Mouse (Mus musculus) midbrain, postnatal 0 days (tissue): ENCODE measurements at regions not wholly inside any gene's neighbourhood (a gene's known extent, or its start where the extent isn't known, plus 50 kb on each side); places are given as distances from the start of the nearest gene placed in this dataset.
A peak's percentile ranks its signal among the peaks of the same experiment; 100 is the strongest.

Experiments
- ATAC-seq: fragments of 200-750 bp; cut with Nextera tagmentation; 2 replicates; pipeline ENCODE4 v1.8.0; 2017; ENCODE audit warnings: moderate number of reproducible peaks, mild to moderate bottlenecking, moderate TSS enrichment, moderate library complexity; ENCODE audit not compliant: low FRiP score
- DNase-seq: peaks from one replicate; pipeline ENCODE4 v3.0.0-alpha.2; 2015; ENCODE audit warnings: low spot score
- H3K27ac ChIP-seq: fragments of 300-500 bp; sonication (generic); 2 replicates; pipeline ENCODE4 v1.5.1; 2014; ENCODE audit warnings: low read depth, mild to moderate bottlenecking, low read length, mixed read lengths
- H3K27me3 ChIP-seq: fragments of 300-500 bp; sonication (generic); 2 replicates; pipeline ENCODE4 v1.6.1; 2014; ENCODE audit warnings: low read length, control low read depth, mixed read lengths; ENCODE audit not compliant: insufficient read depth
- H3K36me3 ChIP-seq: fragments of 300-500 bp; sonication (generic); 2 replicates; pipeline ENCODE4 v1.6.1; 2014; ENCODE audit warnings: low read length, control low read depth, mixed read lengths; ENCODE audit not compliant: insufficient read depth
- H3K4me1 ChIP-seq: fragments of 300-500 bp; sonication (generic); 2 replicates; pipeline ENCODE4 v1.6.1; 2014; ENCODE audit warnings: mild to moderate bottlenecking, control low read depth, antibody characterized with exemption, low read length, mixed read lengths; ENCODE audit not compliant: insufficient read depth
- H3K4me2 ChIP-seq: fragments of 300-500 bp; sonication (generic); 2 replicates; pipeline ENCODE4 v1.6.1; 2014; ENCODE audit warnings: low read depth, mild to moderate bottlenecking, low read length, mixed read lengths; ENCODE audit not compliant: poor library complexity, severe bottlenecking
- H3K4me3 ChIP-seq: fragments of 300-500 bp; sonication (generic); 2 replicates; pipeline ENCODE4 v1.5.1; 2014; ENCODE audit warnings: low read depth, mild to moderate bottlenecking, low read length, moderate library complexity
- H3K9ac ChIP-seq: fragments of 300-500 bp; sonication (generic); replicated peaks from 2 replicates; pipeline ENCODE4 v1.6.1; 2014; ENCODE audit warnings: mild to moderate bottlenecking, low read length, moderate library complexity, mixed read lengths; ENCODE audit not compliant: poor library complexity, severe bottlenecking
- H3K9me3 ChIP-seq: fragments of 300-500 bp; sonication (generic); 2 replicates; pipeline ENCODE4 v1.6.1; 2016; ENCODE audit warnings: low read length, control low read depth
- CTCF ChIP-seq: IDR thresholded peaks from 2 replicates; pipeline ENCODE4 v1.5.1; 2016; ENCODE audit warnings: antibody characterized with exemption, mild to moderate bottlenecking
- WGBS: fragments of 180-500 bp; shearing (Covaris S2); extraction: QIAGEN DNeasy Blood & Tissue Kit; methylation state at CpG from one replicate; pipeline ENCODE4 v1.1.7; 2014; 5-methylcytosine and 5-hydroxymethylcytosine counted together

DNA sequence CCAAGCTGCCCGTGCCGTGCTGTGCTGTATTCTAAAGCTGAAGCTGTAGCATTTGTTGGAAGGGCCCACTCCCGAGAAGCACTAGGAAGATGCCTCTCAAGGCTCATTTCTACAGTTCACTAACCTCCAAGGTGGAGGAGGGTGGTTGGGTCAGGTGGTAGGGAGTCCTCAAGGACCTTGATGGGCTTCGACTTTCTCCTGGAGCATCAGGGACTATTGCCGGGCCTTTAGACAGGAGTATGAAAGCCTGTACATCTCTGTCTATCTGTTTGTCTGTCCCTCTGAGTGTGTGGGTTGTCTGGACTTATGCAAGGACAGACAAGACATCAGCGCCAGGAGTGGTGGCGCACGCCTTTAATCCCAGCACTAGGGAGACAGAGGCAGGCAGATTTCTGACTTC, 189.7 kb downstream of the Plpp3 start:
- Histone ChIP-seq H3K27me3 (no peaks in the 10 kb centered on the region), H3K4me3 (no peak overlapping the region), H3K4me1 (no peaks in the 10 kb centered on the region), H3K36me3 (no peaks in the 10 kb centered on the region), H3K9me3 (no peaks in the 10 kb centered on the region), H3K27ac (no peak overlapping the region), H3K4me2 (no peak overlapping the region), H3K9ac (no peak overlapping the region)
- 96% methylated on average over 8 of the region's 8 CpGs for WGBS
- TF ChIP-seq CTCF = no peak
- ATAC-seq = no peak
- no peak for DNase-seq

DNA sequence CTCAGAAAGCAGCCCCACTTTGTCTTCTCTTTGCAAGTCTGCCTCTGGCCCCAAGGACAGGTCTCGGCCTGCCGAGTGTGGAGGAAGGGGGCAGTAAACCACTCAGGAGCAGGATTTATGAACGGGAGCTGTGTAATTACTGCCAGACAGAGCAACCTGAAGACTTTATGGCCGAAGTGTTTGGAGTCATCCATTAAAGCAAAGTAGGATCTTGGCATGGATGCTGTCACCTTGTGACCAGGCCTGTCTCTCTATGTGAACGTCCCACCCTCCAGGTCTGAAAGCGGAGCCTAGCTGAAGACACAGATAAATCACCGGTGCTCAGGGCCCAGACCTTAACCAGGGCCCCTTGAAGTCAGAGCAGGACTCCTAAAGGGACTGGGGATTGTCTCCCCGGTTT, 190.8 kb downstream of the Plpp3 start:
- H3K4me2 ChIP-seq = no peak overlapping the region
- 91% methylated on average over 8 of the region's 8 CpGs for WGBS
- no peaks in the 10 kb centered on the region for H3K27me3 ChIP-seq

DNA sequence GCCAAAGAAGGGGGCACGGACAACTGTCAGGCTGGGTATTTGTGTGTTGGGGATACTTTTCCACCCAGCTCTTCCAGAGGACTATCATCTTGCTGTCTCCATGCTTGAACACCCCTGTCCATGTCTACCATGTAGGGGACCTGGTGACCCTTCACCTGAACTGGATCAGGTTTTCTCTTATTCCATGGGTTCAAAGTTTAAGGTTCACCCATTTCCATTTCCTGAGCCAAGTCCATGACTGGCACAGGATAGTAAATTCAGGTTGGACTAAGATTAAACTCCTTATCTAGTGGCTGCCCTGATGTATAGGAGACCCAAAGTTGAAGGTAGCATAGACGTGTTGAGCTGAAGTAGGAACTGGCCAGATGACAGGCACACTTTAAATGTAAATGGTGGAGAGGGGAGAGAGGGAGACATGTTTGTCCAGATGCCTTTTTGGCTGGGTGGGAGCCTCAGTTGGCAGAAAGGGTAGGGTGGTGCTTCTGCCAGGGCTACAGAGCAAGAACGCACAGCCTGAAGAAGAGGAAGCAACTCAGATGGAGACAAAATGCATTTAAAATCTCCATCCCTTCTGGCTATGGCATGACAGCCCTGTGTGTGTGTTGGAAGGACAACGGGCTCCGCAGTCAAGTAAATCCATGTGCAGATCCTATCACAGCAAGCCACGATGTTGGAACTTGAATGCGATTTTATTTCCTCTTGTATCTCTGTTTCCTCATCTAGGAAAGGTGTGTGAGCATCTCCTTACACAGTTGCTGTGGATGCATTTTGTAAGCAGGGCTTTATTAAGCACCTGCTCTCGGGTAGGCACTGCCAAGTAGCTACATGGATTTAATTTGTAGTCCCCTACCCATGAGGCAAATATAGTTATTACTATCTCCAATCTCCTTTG, 192.4 kb downstream of the Plpp3 start:
- DNase-seq = no peak
- Histone ChIP-seq H3K4me3 (no peak overlapping the region), H3K36me3 (no peaks in the 10 kb centered on the region), H3K4me2 (no peak overlapping the region), H3K4me1 (no peaks in the 10 kb centered on the region), H3K9me3 (no peaks in the 10 kb centered on the region), H3K27me3 (no peaks in the 10 kb centered on the region), H3K27ac (no peak overlapping the region), H3K9ac (no peak overlapping the region)
- WGBS = 91% methylated on average over 8 of the region's 8 CpGs
- ATAC-seq = no peak
- no peak for TF ChIP-seq CTCF

More for the DNA sequence above, 190.8 kb downstream of the Plpp3 start:
- ATAC-seq (no peak), DNase-seq (no peak)
- no peak for TF ChIP-seq CTCF
- H3K36me3 ChIP-seq = no peaks in the 10 kb centered on the region
- H3K9ac ChIP-seq = no peak overlapping the region
- H3K27ac ChIP-seq = no peak overlapping the region
- no peak overlapping the region for H3K4me3 ChIP-seq
- no peaks in the 10 kb centered on the region for H3K4me1 ChIP-seq
- H3K9me3 ChIP-seq = no peaks in the 10 kb centered on the region

DNA sequence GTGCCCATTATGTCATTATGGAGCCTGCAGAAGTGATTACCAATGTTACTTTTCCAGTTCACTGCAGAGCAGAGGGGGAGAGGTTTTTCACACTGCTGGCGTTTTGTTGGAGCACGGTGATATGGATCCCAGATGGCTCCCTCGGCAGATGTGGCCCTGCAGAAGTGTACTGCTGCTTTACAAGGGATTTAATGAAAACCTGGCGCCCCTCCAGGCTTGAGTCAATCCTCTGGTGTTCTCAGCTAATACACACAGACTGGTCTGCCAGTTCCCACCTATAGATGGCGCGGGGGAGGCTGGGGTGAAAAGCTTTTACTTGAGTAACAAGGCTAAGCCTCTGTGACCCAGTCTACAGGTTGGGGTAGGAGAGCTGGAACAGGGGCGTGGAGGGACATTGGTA, 195.2 kb downstream of the Plpp3 start:
- Histone ChIP-seq H3K9ac (no peak overlapping the region), H3K4me1 (no peaks in the 10 kb centered on the region), H3K36me3 (no peaks in the 10 kb centered on the region), H3K4me3 (no peak overlapping the region), H3K27ac (no peak overlapping the region), H3K9me3 (no peaks in the 10 kb centered on the region), H3K27me3 (no peaks in the 10 kb centered on the region), H3K4me2 (no peak overlapping the region)
- WGBS = 63% methylated on average over 7 of the region's 7 CpGs
- no peak for ATAC-seq
- no peak for TF ChIP-seq CTCF
- peak; percentile 57 for DNase-seq

DNA sequence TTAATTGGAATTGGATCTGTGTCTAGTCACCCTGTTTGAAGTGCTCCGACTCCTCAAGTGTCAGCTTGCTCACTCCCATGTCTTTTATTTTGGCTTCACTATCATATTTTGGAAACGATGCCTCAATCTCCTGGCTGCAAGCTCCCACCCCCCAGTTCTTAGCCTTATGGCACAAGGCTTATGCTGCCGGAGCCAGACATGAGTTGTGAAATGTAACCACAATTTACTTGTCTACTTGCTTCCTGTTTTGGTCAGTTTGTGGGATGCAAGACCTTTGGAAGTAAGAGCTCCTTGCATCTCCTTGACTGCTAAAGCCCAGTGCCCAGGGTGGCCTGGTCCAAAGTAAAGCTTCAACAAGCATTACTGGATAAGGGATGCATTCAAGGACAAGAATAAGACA, 195.8 kb downstream of the Plpp3 start:
- DNase-seq = no peak
- H3K9me3 ChIP-seq = no peaks in the 10 kb centered on the region
- no peaks in the 10 kb centered on the region for H3K4me1 ChIP-seq
- H3K4me3 ChIP-seq = no peak overlapping the region
- no peaks in the 10 kb centered on the region for H3K36me3 ChIP-seq
- no peaks in the 10 kb centered on the region for H3K27me3 ChIP-seq
- ATAC-seq = no peak
- H3K4me2 ChIP-seq = no peak overlapping the region
- H3K9ac ChIP-seq = no peak overlapping the region
- H3K27ac ChIP-seq = no peak overlapping the region
- no peak for TF ChIP-seq CTCF
- 83% methylated on average over 3 of the region's 3 CpGs for WGBS

DNA sequence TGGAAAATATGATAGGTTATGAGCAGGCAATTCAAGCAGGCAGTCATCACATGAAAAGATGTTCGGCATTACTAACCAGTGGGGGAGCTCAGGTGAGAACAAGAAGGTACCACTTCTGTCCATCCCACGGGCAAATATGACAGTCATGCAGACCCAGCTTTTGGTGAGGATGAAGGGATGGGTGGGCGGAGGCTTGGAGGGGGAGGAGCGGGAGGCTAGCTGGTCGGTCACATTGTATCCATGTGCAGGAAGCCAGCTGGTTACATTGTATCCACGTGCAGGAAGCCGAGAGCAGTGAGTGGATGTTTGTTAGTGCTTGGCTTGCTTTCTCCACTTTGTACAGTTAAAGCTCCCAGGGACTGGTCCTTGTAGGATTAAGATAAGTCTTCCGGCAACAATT, 196.9 kb downstream of the Plpp3 start:
- H3K27me3 ChIP-seq = no peaks in the 10 kb centered on the region
- H3K4me2 ChIP-seq = no peak overlapping the region
- H3K9ac ChIP-seq = no peak overlapping the region
- ATAC-seq (no peak), DNase-seq (no peak)
- H3K4me3 ChIP-seq = no peak overlapping the region
- TF ChIP-seq CTCF = no peak
- WGBS = 70% methylated on average over 8 of the region's 8 CpGs
- no peaks in the 10 kb centered on the region for H3K36me3 ChIP-seq
- H3K4me1 ChIP-seq = no peaks in the 10 kb centered on the region
- H3K27ac ChIP-seq = no peak overlapping the region
- H3K9me3 ChIP-seq = no peaks in the 10 kb centered on the region
